Mouse (Mus musculus) G1E (cell line): ENCODE measurements around the gene Ddx27. TPM values are rescaled to one million over a fixed set of nuclear protein-coding genes. Genes with fewer than 3 reads are reported as not detected.

ENCODE experiments used
- ATAC-seq: 2 replicates; pipeline ENCODE4 v1.8.0; 2016; ENCODE audit warnings: mild to moderate bottlenecking; ENCODE audit not compliant: insufficient number of reproducible peaks, poor library complexity, low FRiP score, severe bottlenecking; ENCODE audit errors: extremely low read depth
- DNase-seq: peaks from one replicate; pipeline ENCODE4 v3.0.0; 2012; ENCODE audit warnings: low spot score
- H3K27me3 ChIP-seq: 2 replicates; pipeline ENCODE4 v1.6.1; 2012; ENCODE audit warnings: mild to moderate bottlenecking, low read length, inconsistent platforms; ENCODE audit not compliant: insufficient read depth
- H3K36me3 ChIP-seq: replicated peaks from 2 replicates; pipeline ENCODE3; 2012; ENCODE audit warnings: mild to moderate bottlenecking, inconsistent platforms
- H3K4me1 ChIP-seq: 2 replicates; pipeline ENCODE4 v1.6.1; 2012; ENCODE audit warnings: low read depth, low read length, inconsistent platforms, mixed read lengths; ENCODE audit not compliant: insufficient read depth
- H3K4me3 ChIP-seq: 2 replicates; pipeline ENCODE4 v1.5.1; 2012; ENCODE audit warnings: low read depth, mild to moderate bottlenecking, inconsistent platforms, low read length, moderate library complexity, mixed read lengths
- H3K9me3 ChIP-seq: replicated peaks from 2 replicates; pipeline ENCODE4 v1.6.1; 2012; ENCODE audit warnings: inconsistent platforms
- CTCF ChIP-seq: IDR thresholded peaks from 2 replicates; pipeline ENCODE4 v1.5.1; 2012; ENCODE audit warnings: low read depth, low read length, inconsistent platforms, mixed read lengths
- GATA1 ChIP-seq: IDR thresholded peaks from 2 replicates; pipeline ENCODE4 v1.6.1; 2012; ENCODE audit warnings: borderline replicate concordance, low read length, inconsistent platforms, mixed read lengths
- GATA2 ChIP-seq: IDR thresholded peaks from 2 replicates; pipeline ENCODE4 v1.6.1; 2012; ENCODE audit warnings: low read depth, low read length, inconsistent platforms, borderline replicate concordance
- POLR2AphosphoS5 ChIP-seq: IDR thresholded peaks from 2 replicates; pipeline ENCODE4 v1.6.1; 2012; ENCODE audit warnings: low read depth, low read length, inconsistent platforms; ENCODE audit not compliant: insufficient replicate concordance
- TAL1 ChIP-seq: conservative IDR thresholded peaks from 2 replicates; pipeline ENCODE4 v1.6.1; 2012; ENCODE audit warnings: low read depth, low read length, inconsistent platforms, mixed read lengths
- polyA plus RNA-seq: library from polyadenylated mRNA; stranded (reverse); fragments of >175 nt; gene quantifications from 2 replicates; pipeline ENCODE4 v1.2.3, GENCODE M21; 2012
- total RNA-seq, 2 experiments: library from RNA; stranded (forward) in 1 of 2; stranded (reverse) in 1 of 2; fragments of 200-1000 nt in 1 of 2; fragments of >200 nt in 1 of 2; fragmentation: Nextera tagmentation in 1 of 2; gene quantifications; 2 replicates each; pipeline ENCODE4 v1.2.3; 2014 to 2017

Ddx27 gene
- total and polyA plus RNA-seq, 3 experiments: 80.6 to 137 (median 101) TPM

- H3K4me3 ChIP-seq: peak overlapping the region; percentile 37
- DNase-seq: peak; percentile 78
- ATAC-seq: peak; percentile 70
- peaks cover 18% of the 10 kb centered on the region for H3K27me3 ChIP-seq
- H3K4me1 ChIP-seq: peaks cover 18% of the 10 kb centered on the region
- TF ChIP-seq CTCF: peak; percentile 92
- TF ChIP-seq POLR2AphosphoS5: no peak
- H3K36me3 ChIP-seq: no peaks in the 10 kb centered on the region
- no peaks in the 10 kb centered on the region for H3K9me3 ChIP-seq
Observed at GRCm38 (mm10) chr2:167071641-167072601, 56.9 kb downstream of the Ddx27 start.

- DNase-seq (no peak), ATAC-seq (no peak)
- peaks cover 17% of the 10 kb centered on the region for H3K4me1 ChIP-seq
- no peaks in the 10 kb centered on the region for H3K9me3 ChIP-seq
- no peak for TF ChIP-seq GATA1
- no peak for TF ChIP-seq TAL1
- no peak for TF ChIP-seq CTCF
- TF ChIP-seq POLR2AphosphoS5: no peak
- TF ChIP-seq GATA2: no peak
- H3K36me3 ChIP-seq: no peaks in the 10 kb centered on the region
- H3K27me3 ChIP-seq: peaks cover 30% of the 10 kb centered on the region
- no peak overlapping the region for H3K4me3 ChIP-seq
Observed at GRCm38 (mm10) chr2:167074587-167074986, 59.6 kb downstream of the Ddx27 start.

DNA sequence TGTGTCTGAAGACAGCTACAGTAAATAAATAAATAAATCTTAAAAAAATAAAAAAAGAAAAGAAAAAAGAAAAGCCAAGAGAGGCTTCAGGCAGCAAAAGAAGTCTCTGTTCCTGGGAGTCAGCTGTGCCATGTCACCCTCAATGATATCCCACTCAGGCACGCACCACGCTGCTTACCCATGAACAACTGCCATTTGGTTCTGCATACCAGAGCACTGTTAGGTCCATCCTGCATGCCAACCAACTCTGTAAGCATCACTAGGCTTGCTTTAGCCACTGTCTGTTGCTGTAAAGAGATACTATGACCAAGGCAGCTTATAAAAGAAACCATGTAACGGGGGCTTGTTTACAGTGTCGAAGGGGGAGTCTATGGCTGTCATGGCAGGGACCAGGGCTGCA, 61.4 kb downstream of the Ddx27 start:
- Histone ChIP-seq H3K9me3 (no peaks in the 10 kb centered on the region), H3K27me3 (peaks cover 28% of the 10 kb centered on the region), H3K4me3 (no peak overlapping the region), H3K36me3 (no peaks in the 10 kb centered on the region), H3K4me1 (peaks cover 11% of the 10 kb centered on the region)
- ATAC-seq: no peak
- TF ChIP-seq TAL1 (no peak), GATA2 (no peak), GATA1 (no peak), CTCF (no peak), POLR2AphosphoS5 (no peak)
- no peak for DNase-seq

GRCm38 (mm10) chr2:167076759-167077158, 61.8 kb downstream of the Ddx27 start:
- Histone ChIP-seq H3K36me3 (no peaks in the 10 kb centered on the region), H3K27me3 (peaks cover 31% of the 10 kb centered on the region; the same call in 1 of the 2 replicates), H3K4me3 (no peak overlapping the region), H3K9me3 (no peaks in the 10 kb centered on the region), H3K4me1 (peaks cover 11% of the 10 kb centered on the region)
- ATAC-seq (no peak), DNase-seq (no peak)
- TF ChIP-seq GATA2: no peak
- no peak for TF ChIP-seq TAL1
- no peak for TF ChIP-seq CTCF
- no peak for TF ChIP-seq POLR2AphosphoS5
- TF ChIP-seq GATA1: no peak

DNA sequence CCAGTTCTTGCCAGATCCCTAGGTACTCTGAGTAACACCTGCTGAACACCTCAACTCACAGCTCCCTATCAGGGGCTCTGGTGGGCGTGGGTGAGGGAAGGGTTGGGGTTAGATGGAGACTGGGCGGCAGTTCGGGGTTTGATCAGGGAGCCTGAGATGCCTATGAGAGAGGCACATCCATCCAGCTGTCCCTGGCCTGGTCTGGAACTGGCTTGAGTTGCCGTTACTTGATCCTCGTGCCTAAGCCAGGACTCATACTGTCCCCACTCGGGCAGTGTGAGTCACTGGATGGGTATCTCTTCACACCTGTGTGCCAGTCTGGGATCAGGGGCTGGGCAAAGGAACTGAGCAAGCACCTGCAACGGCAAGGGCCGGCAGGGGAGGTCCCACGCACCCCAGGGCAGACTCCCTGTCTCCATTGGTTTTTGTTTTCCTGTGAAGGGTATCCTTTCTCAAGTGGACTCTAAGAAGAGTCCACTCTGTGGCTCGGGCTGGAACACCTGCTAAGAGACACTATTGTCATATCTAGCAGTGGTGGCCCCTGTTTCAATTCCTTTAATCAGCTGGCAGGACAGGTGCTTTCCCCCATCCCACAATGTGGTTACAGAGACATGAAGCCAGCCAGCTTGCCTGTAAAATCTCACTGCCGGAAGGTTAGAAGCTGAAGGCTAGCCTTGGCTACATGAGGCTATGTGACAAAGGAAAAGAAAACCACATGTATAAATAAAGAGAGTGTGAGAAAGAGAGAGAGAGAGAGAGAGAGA, 62.4 kb downstream of the Ddx27 start:
- TF ChIP-seq GATA2 (no peak), CTCF (no peak), POLR2AphosphoS5 (no peak), TAL1 (no peak)
- no peaks in the 10 kb centered on the region for H3K9me3 ChIP-seq
- peaks cover 8% of the 10 kb centered on the region; the same call in 1 of the 2 replicates for H3K4me1 ChIP-seq
- no peaks in the 10 kb centered on the region for H3K36me3 ChIP-seq
- no peak for ATAC-seq
- H3K27me3 ChIP-seq: peaks cover 34% of the 10 kb centered on the region; the same call in 1 of the 2 replicates
- no peak for DNase-seq
- no peak overlapping the region for H3K4me3 ChIP-seq

DNA sequence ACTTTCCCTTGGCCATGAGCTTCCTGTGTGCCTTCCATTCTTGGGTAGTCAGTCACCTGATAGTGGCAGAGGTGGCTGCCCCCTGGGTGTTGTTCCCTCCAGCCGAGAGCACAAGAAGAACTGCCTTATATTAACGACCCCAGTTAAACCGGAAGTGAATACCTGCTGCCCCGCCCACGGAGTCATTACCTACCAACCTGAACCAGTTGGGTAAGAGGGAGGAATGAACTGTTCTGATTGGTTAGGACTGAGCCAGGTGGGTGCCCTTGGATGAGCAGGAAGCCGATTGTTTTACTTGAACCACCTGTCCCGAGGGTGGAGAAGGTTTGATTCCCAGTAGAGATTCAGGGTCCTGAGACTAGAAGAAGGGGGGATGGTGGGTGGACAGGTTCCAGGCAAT, 63.5 kb downstream of the Ddx27 start:
- ATAC-seq (no peak), DNase-seq (no peak)
- Histone ChIP-seq H3K4me1 (peaks cover 8% of the 10 kb centered on the region; the same call in 1 of the 2 replicates), H3K4me3 (no peak overlapping the region), H3K9me3 (no peaks in the 10 kb centered on the region), H3K36me3 (no peaks in the 10 kb centered on the region), H3K27me3 (peaks cover 32% of the 10 kb centered on the region; the same call in 1 of the 2 replicates)
- TF ChIP-seq GATA1: no peak
- no peak for TF ChIP-seq GATA2
- no peak for TF ChIP-seq TAL1
- TF ChIP-seq CTCF: no peak
- no peak for TF ChIP-seq POLR2AphosphoS5
